Mouse (Mus musculus): ENCODE results near the gene Bcl2l15. TPM values are rescaled to one million over a fixed set of nuclear protein-coding genes. Genes with fewer than 3 reads are reported as not detected.

Gene Bcl2l15
- polyA plus RNA-seq, 1 experiment from 2014 or later, result 0.22 TPM

GRCm38 (mm10) chr3:103872663-103873098, 40.3 kb downstream of the Bcl2l15 start:
- Histone ChIP-seq H3K4me3 (replicated peaks; ENCODE audit: low read depth, low read length) (no peak overlapping the region), H3K4me1 (ENCODE audit: control insufficient read depth, insufficient read depth, low read length) (no peaks in the 10 kb centered on the region), H3K27me3 (ENCODE audit: control insufficient read depth, insufficient read depth, low read length) (no peaks in the 10 kb centered on the region), H3K9me3 (ENCODE audit: control insufficient read depth, low read length) (no peaks in the 10 kb centered on the region), H3K27ac (replicated peaks; ENCODE audit: low read depth, low read length) (no peak overlapping the region), H3K36me3 (ENCODE audit: control insufficient read depth, insufficient read depth, low read length) (no peaks in the 10 kb centered on the region), H3K4me2 (ENCODE audit: low read length) (no peak overlapping the region), H3K9ac (replicated peaks; ENCODE audit: low read length) (no peak overlapping the region)
- no peak for ATAC-seq (ENCODE audit: low FRiP score, low TSS enrichment)
- 68% methylated on average over 3 of the region's 3 CpGs for WGBS
- DNase-seq, result no peak

- Histone ChIP-seq H3K4me1 (ENCODE audit: control insufficient read depth, insufficient read depth, low read length) (no peaks in the 10 kb centered on the region), H3K9me3 (ENCODE audit: control insufficient read depth, low read length) (no peaks in the 10 kb centered on the region), H3K4me2 (ENCODE audit: low read length) (no peak overlapping the region), H3K27me3 (ENCODE audit: control insufficient read depth, insufficient read depth, low read length) (no peaks in the 10 kb centered on the region), H3K27ac (replicated peaks; ENCODE audit: low read depth, low read length) (no peak overlapping the region), H3K4me3 (replicated peaks; ENCODE audit: low read depth, low read length) (no peak overlapping the region), H3K36me3 (ENCODE audit: control insufficient read depth, insufficient read depth, low read length) (no peaks in the 10 kb centered on the region), H3K9ac (replicated peaks; ENCODE audit: low read length) (no peak overlapping the region)
- ATAC-seq (ENCODE audit: low FRiP score, low TSS enrichment), result no peak
- WGBS, result 71% methylated on average over 7 of the region's 7 CpGs
- DNase-seq, result no peak
Observed at GRCm38 (mm10) chr3:103874329-103874728, 41.9 kb downstream of the Bcl2l15 start.

- WGBS, result 78% methylated on average over 11 of the region's 11 CpGs
- H3K4me2 ChIP-seq (ENCODE audit: low read length), result no peak overlapping the region
- H3K36me3 ChIP-seq (ENCODE audit: control insufficient read depth, insufficient read depth, low read length), result no peaks in the 10 kb centered on the region
- H3K27ac ChIP-seq (replicated peaks; ENCODE audit: low read depth, low read length), result no peak overlapping the region
- H3K4me1 ChIP-seq (ENCODE audit: control insufficient read depth, insufficient read depth, low read length), result no peaks in the 10 kb centered on the region
- no peak overlapping the region for H3K4me3 ChIP-seq (replicated peaks; ENCODE audit: low read depth, low read length)
- no peaks in the 10 kb centered on the region for H3K9me3 ChIP-seq (ENCODE audit: control insufficient read depth, low read length)
- DNase-seq (no peak), ATAC-seq (ENCODE audit: low FRiP score, low TSS enrichment) (no peak)
- no peak overlapping the region for H3K9ac ChIP-seq (replicated peaks; ENCODE audit: low read length)
- no peaks in the 10 kb centered on the region for H3K27me3 ChIP-seq (ENCODE audit: control insufficient read depth, insufficient read depth, low read length)
Observed at GRCm38 (mm10) chr3:103885946-103886345, 53.5 kb downstream of the Bcl2l15 start.

GRCm38 (mm10) chr3:103887581-103887980, 55.2 kb downstream of the Bcl2l15 start:
- no peak overlapping the region for H3K27ac ChIP-seq (replicated peaks; ENCODE audit: low read depth, low read length)
- no peak for ATAC-seq (ENCODE audit: low FRiP score, low TSS enrichment)
- WGBS, result 31% methylated on average over 3 of the region's 3 CpGs
- peak; percentile 84 for DNase-seq
- H3K36me3 ChIP-seq (ENCODE audit: control insufficient read depth, insufficient read depth, low read length), result no peaks in the 10 kb centered on the region
- no peak overlapping the region for H3K4me2 ChIP-seq (ENCODE audit: low read length)
- no peaks in the 10 kb centered on the region for H3K4me1 ChIP-seq (ENCODE audit: control insufficient read depth, insufficient read depth, low read length)
- no peaks in the 10 kb centered on the region for H3K27me3 ChIP-seq (ENCODE audit: control insufficient read depth, insufficient read depth, low read length)
- no peak overlapping the region for H3K4me3 ChIP-seq (replicated peaks; ENCODE audit: low read depth, low read length)
- H3K9ac ChIP-seq (replicated peaks; ENCODE audit: low read length), result no peak overlapping the region
- H3K9me3 ChIP-seq (ENCODE audit: control insufficient read depth, low read length), result no peaks in the 10 kb centered on the region

- no peak overlapping the region for H3K9ac ChIP-seq (replicated peaks; ENCODE audit: low read length)
- ATAC-seq (ENCODE audit: low FRiP score, low TSS enrichment), result no peak
- H3K4me1 ChIP-seq (ENCODE audit: control insufficient read depth, insufficient read depth, low read length), result no peaks in the 10 kb centered on the region
- H3K4me2 ChIP-seq (ENCODE audit: low read length), result no peak overlapping the region
- H3K9me3 ChIP-seq (ENCODE audit: control insufficient read depth, low read length), result no peaks in the 10 kb centered on the region
- no peak overlapping the region for H3K27ac ChIP-seq (replicated peaks; ENCODE audit: low read depth, low read length)
- H3K36me3 ChIP-seq (ENCODE audit: control insufficient read depth, insufficient read depth, low read length), result no peaks in the 10 kb centered on the region
- WGBS, result 89% methylated on average over 3 of the region's 3 CpGs
- H3K4me3 ChIP-seq (replicated peaks; ENCODE audit: low read depth, low read length), result no peak overlapping the region
- no peaks in the 10 kb centered on the region for H3K27me3 ChIP-seq (ENCODE audit: control insufficient read depth, insufficient read depth, low read length)
- no peak for DNase-seq
Observed at GRCm38 (mm10) chr3:103893374-103893773, 61.0 kb downstream of the Bcl2l15 start.

Other genes with a start within 250 kb of the Bcl2l15 start
- 0.20 TPM in 1 of 2 replicates, not detected in the other for gene Atg4a-ps, start 186.5 kb upstream of the Bcl2l15 start, polyA plus RNA-seq (2014; fragmentation: Nextera tagmentation; extraction: Ambion mirVana)
- 2.0 and 4.8 TPM in 2 replicates for gene Olfml3, start 94.6 kb upstream of the Bcl2l15 start, polyA plus RNA-seq (2014; fragmentation: Nextera tagmentation; extraction: Ambion mirVana)
- not detected in 2 replicates for gene Gm10964, start 93.2 kb upstream of the Bcl2l15 start, polyA plus RNA-seq (2014; fragmentation: Nextera tagmentation; extraction: Ambion mirVana)
- gene Hipk1, start 41.0 kb upstream of the Bcl2l15 start, polyA plus RNA-seq (2014; fragmentation: Nextera tagmentation; extraction: Ambion mirVana), result 18.9 and 22.1 TPM in 2 replicates
- 23.0 and 29.2 TPM in 2 replicates for gene Dclre1b, start 23.2 kb upstream of the Bcl2l15 start, polyA plus RNA-seq (2014; fragmentation: Nextera tagmentation; extraction: Ambion mirVana)
- 20.1 and 25.4 TPM in 2 replicates for gene Ap4b1, start 23.1 kb upstream of the Bcl2l15 start, polyA plus RNA-seq (2014; fragmentation: Nextera tagmentation; extraction: Ambion mirVana)
- 0.18 TPM in 1 of 2 replicates, not detected in the other for gene Gm43064, start 23.0 kb upstream of the Bcl2l15 start, polyA plus RNA-seq (2014; fragmentation: Nextera tagmentation; extraction: Ambion mirVana)
- gene Ptpn22, start 27.2 kb downstream of the Bcl2l15 start, polyA plus RNA-seq (2014; fragmentation: Nextera tagmentation; extraction: Ambion mirVana), result 0.26 TPM in 2 replicates
- 29.3 and 29.5 TPM in 2 replicates for gene Rsbn1, start 81.5 kb downstream of the Bcl2l15 start, polyA plus RNA-seq (2014; fragmentation: Nextera tagmentation; extraction: Ambion mirVana)
- gene Phtf1, start 135.5 kb downstream of the Bcl2l15 start, polyA plus RNA-seq (2014; fragmentation: Nextera tagmentation; extraction: Ambion mirVana), result 24.7 and 35.9 TPM in 2 replicates